Mouse (Mus musculus): Measurements from ENCODE around the gene Dll1.

- TF ChIP-seq CTCF (IDR thresholded peaks at IDR 0.05; ENCODE audit: low read depth) = no peak
- TF ChIP-seq EP300 (IDR thresholded peaks at IDR 0.05; ENCODE audit: low read depth) = no peak
Observed at GRCm38 (mm10) chr17:15410861-15411260, 34.2 kb upstream of the Dll1 start.

Data from liver, postnatal 0 days (tissue).